Mouse (Mus musculus) stomach, embryonic 16.5 days (tissue): ENCODE data around the gene Baiap2. TPM values are rescaled to one million over a fixed set of nuclear protein-coding genes. Genes with fewer than 3 reads are reported as not detected.

Experiments
- ATAC-seq: fragments of 200-750 bp; cut with Nextera tagmentation; 2 replicates; pipeline ENCODE4 v1.8.0; 2017; ENCODE audit warnings: moderate number of reproducible peaks, moderate TSS enrichment; ENCODE audit not compliant: insufficient read depth, low FRiP score
- H3K27ac ChIP-seq: fragments of 300-500 bp; sonication (generic); 2 replicates; pipeline ENCODE4 v1.5.1; 2014; ENCODE audit warnings: low read length
- H3K27me3 ChIP-seq: fragments of 300-500 bp; sonication (generic); 2 replicates; pipeline ENCODE4 v1.6.1; 2014; ENCODE audit warnings: low read length, control low read depth, mixed read lengths; ENCODE audit not compliant: control insufficient read depth, insufficient read depth
- H3K36me3 ChIP-seq: fragments of 300-500 bp; sonication (generic); 2 replicates; pipeline ENCODE4 v1.6.1; 2014; ENCODE audit warnings: low read length; ENCODE audit not compliant: control insufficient read depth, insufficient read depth
- H3K4me1 ChIP-seq: fragments of 300-500 bp; sonication (generic); 2 replicates; pipeline ENCODE4 v1.6.1; 2014; ENCODE audit warnings: low read length, control low read depth, mixed read lengths; ENCODE audit not compliant: control insufficient read depth, insufficient read depth
- H3K4me2 ChIP-seq: fragments of 300-500 bp; sonication (generic); 2 replicates; pipeline ENCODE4 v1.6.1; 2014; ENCODE audit warnings: low read depth, low read length, mixed read lengths
- H3K4me3 ChIP-seq: fragments of 300-500 bp; sonication (generic); replicated peaks from 2 replicates; pipeline ENCODE4 v1.5.1; 2014; ENCODE audit warnings: mild to moderate bottlenecking, low read length
- H3K9ac ChIP-seq: fragments of 300-500 bp; sonication (generic); 2 replicates; pipeline ENCODE4 v1.6.1; 2014; ENCODE audit warnings: low read length
- H3K9me3 ChIP-seq: fragments of 300-500 bp; sonication (generic); replicated peaks from 2 replicates; pipeline ENCODE4 v1.6.1; 2016; ENCODE audit warnings: low read length, control low read depth; ENCODE audit not compliant: control insufficient read depth
- WGBS: fragments of 180-500 bp; shearing (Covaris S2); extraction: QIAGEN DNeasy Blood & Tissue Kit; methylation state at CpG from one replicate; pipeline ENCODE4 v1.1.7; 2014; 5-methylcytosine and 5-hydroxymethylcytosine counted together
- polyA plus RNA-seq: library from polyadenylated mRNA; unstranded; fragments of >200 nt; fragmentation: Nextera tagmentation; extraction: Ambion mirVana; gene quantifications from 2 replicates; pipeline ENCODE4 v1.2.1, GENCODE M21; 2015

The Baiap2 gene
- polyA plus RNA-seq, 1 experiment from 2014 or later, result 41.4 TPM

- Histone ChIP-seq H3K4me3 (no peak overlapping the region), H3K27me3 (no peaks in the 10 kb centered on the region), H3K27ac (peak overlapping the region; percentile 44; the same call in 1 of the 2 replicates), H3K9me3 (no peaks in the 10 kb centered on the region), H3K36me3 (no peaks in the 10 kb centered on the region), H3K4me1 (peaks cover 16% of the 10 kb centered on the region), H3K9ac (peak overlapping the region; percentile 34), H3K4me2 (no peak overlapping the region)
- peak; percentile 42; the same call in 1 of the 2 replicates for ATAC-seq
- 47% methylated on average over 18 of the region's 18 CpGs for WGBS
Observed at GRCm38 (mm10) chr11:120028319-120029092, 85.9 kb downstream of the Baiap2 start.

GRCm38 (mm10) chr11:120029431-120030144, 87.0 kb downstream of the Baiap2 start:
- H3K36me3 ChIP-seq, result no peaks in the 10 kb centered on the region
- H3K4me1 ChIP-seq, result peaks cover 17% of the 10 kb centered on the region
- no peak overlapping the region; the same call in 1 of the 2 replicates for H3K9ac ChIP-seq
- ATAC-seq, result 0 out of 2 replicates have a peak, but pooled peaks have one; percentile 3
- 39% methylated on average over 9 of the region's 9 CpGs for WGBS
- H3K27me3 ChIP-seq, result no peaks in the 10 kb centered on the region
- H3K27ac ChIP-seq, result no peak overlapping the region
- no peak overlapping the region for H3K4me3 ChIP-seq
- H3K9me3 ChIP-seq, result no peaks in the 10 kb centered on the region
- no peak overlapping the region for H3K4me2 ChIP-seq

DNA sequence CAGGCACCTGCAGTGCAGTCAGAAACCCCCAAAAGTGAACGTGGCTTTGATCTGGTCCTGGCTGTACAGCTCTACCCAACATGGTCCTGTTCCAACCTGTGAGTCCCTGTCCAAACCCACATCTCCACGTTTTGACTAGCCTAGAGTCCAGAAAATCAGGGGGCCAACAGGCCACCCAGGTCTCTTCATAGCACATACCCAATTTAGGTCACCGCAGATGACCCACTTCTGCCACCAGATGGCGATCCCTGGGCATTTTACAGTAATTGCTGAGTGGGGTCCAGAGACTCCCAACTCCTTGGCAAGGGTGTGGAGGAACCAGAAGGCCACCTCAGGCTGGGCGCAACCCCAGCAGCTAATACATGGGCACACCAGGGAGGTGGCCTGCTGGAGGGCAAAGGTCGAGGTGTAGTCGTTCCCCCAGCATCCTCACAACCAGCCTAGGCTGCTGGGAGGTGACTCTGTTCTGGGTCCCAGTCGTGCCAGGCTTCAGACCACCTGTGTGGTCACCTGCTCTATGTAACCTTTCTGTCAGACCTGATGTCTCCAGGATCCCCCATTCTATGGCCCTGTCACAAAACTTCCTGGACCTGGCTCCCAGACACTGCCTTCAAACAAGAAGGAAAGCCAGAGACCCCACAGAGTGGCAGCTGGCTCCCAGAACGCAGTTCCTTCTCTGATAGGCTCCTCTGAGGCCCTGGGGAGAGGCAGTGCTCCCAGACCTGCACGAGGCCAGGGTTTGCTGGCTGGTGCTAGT, 87.8 kb downstream of the Baiap2 start:
- peak; percentile 38; the same call in 1 of the 2 replicates for ATAC-seq
- whole genome bisulfite sequencing, result 33% methylated on average over 10 of the region's 10 CpGs
- peaks cover 17% of the 10 kb centered on the region for H3K4me1 ChIP-seq
- H3K27ac ChIP-seq, result no peak overlapping the region
- no peak overlapping the region for H3K4me3 ChIP-seq
- H3K9ac ChIP-seq, result no peak overlapping the region
- no peaks in the 10 kb centered on the region for H3K27me3 ChIP-seq
- H3K9me3 ChIP-seq, result no peaks in the 10 kb centered on the region
- H3K4me2 ChIP-seq, result no peak overlapping the region
- H3K36me3 ChIP-seq, result no peaks in the 10 kb centered on the region

GRCm38 (mm10) chr11:120032052-120032451, 89.5 kb downstream of the Baiap2 start:
- H3K27ac ChIP-seq, result peak overlapping the region; percentile 41; the same call in 1 of the 2 replicates
- H3K4me1 ChIP-seq, result peaks cover 17% of the 10 kb centered on the region
- no peaks in the 10 kb centered on the region for H3K36me3 ChIP-seq
- no peaks in the 10 kb centered on the region for H3K27me3 ChIP-seq
- H3K4me3 ChIP-seq, result no peak overlapping the region
- ATAC-seq, result no peak
- 32% methylated on average over 8 of the region's 8 CpGs for WGBS
- no peaks in the 10 kb centered on the region for H3K9me3 ChIP-seq
- H3K9ac ChIP-seq, result peak overlapping the region; percentile 35; the same call in 1 of the 2 replicates
- no peak overlapping the region for H3K4me2 ChIP-seq

DNA sequence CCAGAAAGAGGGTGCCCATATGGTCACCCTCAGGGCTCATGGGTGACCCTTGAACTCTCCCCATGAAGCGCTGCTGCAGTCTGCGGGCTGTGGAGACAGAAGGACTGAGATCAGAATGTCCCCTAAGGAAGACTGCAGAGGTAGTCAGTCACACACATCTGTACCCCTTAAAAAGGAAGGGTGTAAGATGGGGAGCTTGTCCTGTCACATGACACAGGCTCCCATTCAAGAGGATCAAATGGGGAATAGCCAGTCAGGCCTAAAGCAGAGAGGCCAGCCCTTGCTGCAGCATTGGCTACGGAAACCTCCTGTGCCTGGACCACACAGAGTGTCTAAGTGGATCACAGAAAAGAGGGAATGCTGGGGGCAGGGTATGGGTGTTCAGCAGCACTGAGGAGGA, 90.9 kb downstream of the Baiap2 start:
- ATAC-seq, result no peak
- 80% methylated on average over 3 of the region's 3 CpGs for WGBS
- Histone ChIP-seq H3K36me3 (no peaks in the 10 kb centered on the region), H3K4me2 (no peak overlapping the region), H3K4me3 (no peak overlapping the region), H3K9me3 (no peaks in the 10 kb centered on the region), H3K4me1 (peaks cover 15% of the 10 kb centered on the region), H3K27ac (no peak overlapping the region; the same call in 1 of the 2 replicates), H3K9ac (no peak overlapping the region), H3K27me3 (no peaks in the 10 kb centered on the region)

- no peak for ATAC-seq
- Histone ChIP-seq H3K4me2 (no peak overlapping the region), H3K9me3 (no peaks in the 10 kb centered on the region), H3K4me1 (peaks cover 15% of the 10 kb centered on the region), H3K27ac (peak overlapping the region; percentile 66), H3K4me3 (no peak overlapping the region), H3K27me3 (no peaks in the 10 kb centered on the region), H3K36me3 (no peaks in the 10 kb centered on the region), H3K9ac (no peak overlapping the region)
- WGBS, result 33% methylated on average over 3 of the region's 3 CpGs
Observed at GRCm38 (mm10) chr11:120034306-120034705, 91.7 kb downstream of the Baiap2 start.

DNA sequence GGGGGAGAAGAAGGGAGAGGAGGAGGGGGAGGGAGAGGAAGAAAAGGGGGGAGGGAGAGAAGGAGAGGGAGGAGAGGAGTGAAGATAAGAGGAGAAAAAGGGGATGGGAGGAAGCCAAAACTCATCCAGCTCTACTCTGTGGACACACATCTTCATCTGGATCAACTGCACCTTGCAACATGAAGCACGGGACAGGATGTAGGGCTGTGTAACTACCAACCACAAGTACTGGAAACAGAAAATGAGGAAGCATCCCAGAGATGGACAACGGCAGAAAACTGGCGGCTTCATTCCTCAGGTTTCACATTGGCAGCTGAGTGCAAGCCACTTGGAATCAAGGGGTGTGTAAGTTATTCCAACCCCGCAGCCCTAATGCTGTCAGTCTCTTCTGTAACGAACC, 92.2 kb downstream of the Baiap2 start:
- Histone ChIP-seq H3K9ac (no peak overlapping the region), H3K4me2 (no peak overlapping the region), H3K4me1 (peaks cover 20% of the 10 kb centered on the region), H3K9me3 (no peaks in the 10 kb centered on the region), H3K36me3 (no peaks in the 10 kb centered on the region), H3K27ac (no peak overlapping the region), H3K4me3 (no peak overlapping the region), H3K27me3 (no peaks in the 10 kb centered on the region)
- WGBS, result 72% methylated on average over 5 of the region's 5 CpGs
- no peak for ATAC-seq

GRCm38 (mm10) chr11:120039581-120039980, 97.0 kb downstream of the Baiap2 start:
- peak overlapping the region; percentile 26; the same call in 1 of the 2 replicates for H3K9ac ChIP-seq
- no peaks in the 10 kb centered on the region for H3K36me3 ChIP-seq
- H3K4me2 ChIP-seq, result no peak overlapping the region
- H3K4me3 ChIP-seq, result no peak overlapping the region
- no peak for ATAC-seq
- 42% methylated on average over 4 of the region's 4 CpGs for WGBS
- H3K27me3 ChIP-seq, result no peaks in the 10 kb centered on the region
- peaks cover 17% of the 10 kb centered on the region; the same call in 1 of the 2 replicates for H3K4me1 ChIP-seq
- H3K27ac ChIP-seq, result peak overlapping the region; percentile 5; the same call in 1 of the 2 replicates
- no peaks in the 10 kb centered on the region for H3K9me3 ChIP-seq
